Mouse (Mus musculus) frontal cortex, adult 2 months (tissue): Measurements from ENCODE around the gene Arhgef17. TPM values are rescaled to one million over a fixed set of nuclear protein-coding genes. Genes with fewer than 3 reads are reported as not detected.
"Not testable (repeated sequence)": the region's sequence is repeated elsewhere in the genome, so short reads cannot be mapped to it uniquely, and the experiment has no call there.

Experiments used
- DNase-seq, 2 experiments: peaks; one replicate each; pipeline ENCODE4 v3.0.0; 2022; ENCODE audit warnings: low spot score in 1 of 2; ENCODE audit errors: extremely low spot score in 1 of 2
- polyA plus RNA-seq: library from polyadenylated mRNA; depleted of rRNA; stranded (reverse); fragments of >200 nt; gene quantifications from 2 replicates; pipeline ENCODE4 v1.2.3, GENCODE M21; 2012

Gene Arhgef17
- polyA plus RNA-seq, 1 experiment, result 74.9 TPM

- DNase-seq, result no peak
Observed at GRCm38 (mm10) chr7:100853396-100853795, 78.5 kb downstream of the Arhgef17 start.

- DNase-seq, result no peak
Observed at GRCm38 (mm10) chr7:100851481-100852356, 80.2 kb downstream of the Arhgef17 start.

- no peak for DNase-seq
Observed at GRCm38 (mm10) chr7:100849508-100849907, 82.4 kb downstream of the Arhgef17 start.

DNA sequence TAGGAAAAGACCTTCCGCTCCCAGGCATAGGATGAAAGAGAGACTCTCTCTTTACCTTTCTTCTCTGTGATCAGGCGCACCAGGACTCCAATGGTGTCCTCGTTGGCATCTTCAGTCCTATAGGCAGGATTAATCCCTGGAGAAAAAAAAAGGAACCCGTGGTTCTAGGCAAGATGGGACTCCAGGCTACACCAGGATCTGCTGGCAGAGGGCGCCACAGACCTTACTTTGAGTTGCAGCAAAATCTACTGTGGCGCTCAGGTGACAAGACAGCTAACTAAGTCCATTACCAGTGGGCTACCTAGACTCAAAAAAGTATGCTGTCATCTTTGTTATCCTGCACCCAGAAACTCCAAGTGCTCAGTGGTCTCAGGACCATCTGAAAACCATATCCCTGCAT is 83.2 kb downstream of the Arhgef17 start:
- DNase-seq, result peak in 1 of 2 experiments; percentile 90

DNA sequence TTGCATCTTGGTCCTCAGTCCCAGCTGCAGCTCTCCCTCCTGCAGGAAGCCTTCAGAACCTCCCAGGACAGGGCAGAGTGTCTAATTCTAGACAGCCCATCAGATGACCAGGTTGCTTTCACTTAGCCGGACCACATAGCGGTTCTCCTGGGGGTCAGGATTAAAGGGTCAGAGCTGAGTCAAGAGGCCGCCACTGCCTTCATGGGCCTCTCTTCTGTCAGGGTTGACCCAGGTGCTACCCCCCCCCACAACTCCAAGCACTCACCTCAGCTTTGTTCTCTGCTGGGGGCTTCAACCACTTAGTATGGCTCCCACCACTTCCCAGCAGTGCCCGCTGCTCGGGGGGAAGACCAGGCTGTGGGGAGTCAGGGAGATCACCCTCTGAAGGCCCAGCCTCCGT is 84.8 kb downstream of the Arhgef17 start:
- no peak for DNase-seq

- DNase-seq, result not testable (repeated sequence)
Observed at GRCm38 (mm10) chr7:100846033-100846432, 85.9 kb downstream of the Arhgef17 start.

DNA sequence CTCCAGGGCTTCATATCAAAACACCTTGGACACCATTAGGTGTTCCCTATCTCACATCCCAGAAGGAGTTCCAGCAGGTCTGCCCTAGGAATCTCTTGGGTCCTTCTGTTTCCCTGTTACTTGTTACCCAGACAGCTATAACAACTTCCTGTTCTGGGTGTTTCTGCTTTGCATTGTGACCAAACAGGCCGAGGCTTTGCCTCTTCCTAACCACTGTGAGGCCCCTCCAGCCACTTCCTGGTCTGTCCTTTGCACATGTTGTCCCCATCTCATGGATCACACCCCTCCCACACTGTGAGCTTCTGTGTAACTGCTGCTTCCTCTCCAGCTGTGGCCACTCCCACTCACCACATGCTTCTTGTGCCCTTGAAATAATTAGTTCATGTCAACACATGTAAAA is 86.5 kb downstream of the Arhgef17 start:
- DNase-seq, result peak in 1 of 2 experiments; percentile 59

- no peak for DNase-seq
Observed at GRCm38 (mm10) chr7:100845026-100845400, 86.9 kb downstream of the Arhgef17 start.

DNA sequence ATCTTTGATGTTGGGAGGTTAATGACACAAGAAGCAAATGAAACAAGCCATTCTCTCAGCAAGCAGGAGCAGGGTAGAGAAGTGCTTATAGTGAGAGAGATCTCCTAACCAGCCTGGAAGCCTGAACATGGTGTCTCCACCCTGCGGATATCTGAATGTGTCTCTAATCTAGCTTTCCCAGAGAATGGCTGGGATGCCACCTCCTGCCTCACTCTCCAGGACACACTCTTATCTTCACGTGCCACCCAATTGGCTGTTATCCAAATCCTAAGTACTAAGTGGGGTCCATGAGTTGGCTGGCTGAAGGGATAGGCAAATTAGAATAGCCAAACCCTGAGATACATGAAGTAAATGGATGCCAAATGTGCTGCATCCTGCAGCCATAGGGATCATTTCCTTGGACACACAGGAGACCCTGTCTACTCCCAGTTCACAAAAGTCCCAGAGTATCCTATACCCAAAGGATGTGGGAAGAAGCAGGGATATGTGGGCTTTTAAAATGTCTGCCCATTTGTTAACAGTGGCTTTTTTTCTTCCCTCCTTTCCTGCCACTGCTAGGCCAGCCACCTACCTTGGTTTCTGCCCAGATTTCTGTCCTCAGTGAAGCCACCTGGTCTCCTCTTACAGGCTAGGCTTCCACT is 87.4 kb downstream of the Arhgef17 start:
- no peak for DNase-seq

GRCm38 (mm10) chr7:100843866-100844265 is 88.0 kb downstream of the Arhgef17 start:
- no peak for DNase-seq

DNA sequence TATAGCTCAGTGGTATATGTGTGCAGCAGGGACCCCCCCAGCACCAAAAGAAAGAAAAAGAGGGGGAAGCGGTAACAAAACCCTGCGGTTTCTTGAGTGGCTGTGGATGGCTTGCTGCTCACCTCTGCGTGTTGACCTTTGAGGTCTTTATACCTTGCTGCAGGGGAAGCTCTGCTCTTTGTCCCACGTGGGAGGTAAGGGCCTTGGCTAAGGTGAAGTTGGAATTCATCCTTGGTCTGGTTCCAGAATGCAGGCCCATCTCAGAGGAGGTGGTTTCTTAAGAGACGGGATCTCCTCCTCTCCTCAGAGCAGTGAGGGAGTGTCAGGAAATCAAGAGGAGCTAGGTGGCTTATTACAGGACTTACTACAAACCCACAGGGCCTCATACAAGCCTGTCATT is 89.7 kb downstream of the Arhgef17 start:
- no peak for DNase-seq

- no peak for DNase-seq
Observed at GRCm38 (mm10) chr7:100841608-100842007, 90.3 kb downstream of the Arhgef17 start.

- no peak for DNase-seq
Observed at GRCm38 (mm10) chr7:100840906-100841305, 91.0 kb downstream of the Arhgef17 start.

DNA sequence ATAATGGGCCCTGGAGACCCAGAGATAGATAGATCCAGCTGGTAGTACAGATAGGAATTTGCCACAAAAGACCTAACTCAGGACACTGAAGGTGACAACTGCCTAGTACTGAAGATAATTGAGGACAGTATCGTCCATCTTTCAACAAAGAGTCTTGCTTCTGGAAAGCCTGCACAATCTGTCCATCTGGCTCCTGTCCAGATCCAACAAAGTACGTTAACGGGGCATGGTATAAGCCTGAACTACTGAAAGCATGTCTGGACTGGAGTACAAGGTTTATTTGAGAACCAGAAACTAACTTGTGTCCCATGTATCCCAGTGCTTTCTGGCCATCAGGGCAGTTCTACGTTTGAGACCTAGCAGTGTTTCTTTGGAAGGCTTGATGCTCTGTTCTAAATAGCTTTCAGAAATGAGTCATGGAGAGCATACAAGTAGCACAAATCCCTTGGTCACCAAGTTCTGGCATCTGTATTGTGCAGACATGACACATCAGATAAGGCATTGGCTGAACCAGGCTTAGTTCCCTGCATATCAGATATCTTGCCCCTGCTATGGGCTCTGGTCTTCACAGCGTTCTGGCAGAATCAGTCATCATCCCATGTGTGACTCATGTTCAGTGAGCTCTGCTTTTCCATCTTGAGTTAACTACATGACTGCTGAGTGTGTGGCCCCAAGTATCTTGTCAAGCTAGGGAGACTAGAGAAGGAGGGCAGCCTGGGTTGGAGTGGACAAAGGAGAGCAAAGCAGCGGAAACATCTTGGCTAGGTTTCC is 92.1 kb downstream of the Arhgef17 start:
- no peak for DNase-seq

- DNase-seq, result no peak
Observed at GRCm38 (mm10) chr7:100837701-100838100, 94.2 kb downstream of the Arhgef17 start.

GRCm38 (mm10) chr7:100836657-100837056 is 95.2 kb downstream of the Arhgef17 start:
- no peak for DNase-seq

DNA sequence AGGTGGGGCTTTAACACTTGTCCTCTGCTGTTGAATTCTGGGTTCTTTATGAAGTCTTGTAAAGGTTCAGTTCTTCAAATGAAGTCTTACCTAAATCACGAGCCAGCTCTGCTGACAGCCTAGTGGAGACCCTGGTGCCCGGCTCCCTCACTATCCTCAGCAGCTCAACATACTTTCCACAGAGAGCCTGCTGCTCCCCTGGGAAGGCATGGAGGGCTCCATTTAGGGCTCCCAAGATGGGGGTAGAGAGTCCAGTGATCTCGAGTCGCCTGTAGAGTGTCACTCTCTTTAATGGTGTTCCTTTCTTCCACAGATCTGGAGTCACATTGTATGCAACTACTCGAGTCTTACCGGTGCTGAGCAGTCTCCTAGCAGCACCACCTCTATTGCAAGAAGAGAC is 96.2 kb downstream of the Arhgef17 start:
- DNase-seq, result no peak

DNA sequence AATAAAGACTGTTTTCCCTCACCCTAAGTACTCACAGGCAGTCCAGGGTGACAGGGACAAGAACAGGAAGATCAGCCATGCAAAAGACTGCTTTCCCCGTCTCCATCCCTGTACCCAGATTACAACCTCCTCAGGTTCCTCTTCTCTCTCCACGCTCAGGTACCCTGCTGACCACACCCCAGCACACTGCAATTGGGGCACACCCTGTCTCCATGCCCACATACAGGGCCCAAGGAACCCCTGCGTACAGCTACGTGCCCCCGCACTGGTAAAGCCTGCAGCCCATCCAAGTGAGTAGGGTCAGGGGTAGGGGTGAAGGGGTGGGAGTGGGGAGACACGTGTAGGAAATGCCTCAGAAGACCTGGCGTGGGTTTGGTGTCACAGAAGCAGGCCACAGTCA is 96.7 kb downstream of the Arhgef17 start:
- DNase-seq, result no peak

GRCm38 (mm10) chr7:100833859-100834258 is 98.0 kb downstream of the Arhgef17 start:
- no peak for DNase-seq

DNA sequence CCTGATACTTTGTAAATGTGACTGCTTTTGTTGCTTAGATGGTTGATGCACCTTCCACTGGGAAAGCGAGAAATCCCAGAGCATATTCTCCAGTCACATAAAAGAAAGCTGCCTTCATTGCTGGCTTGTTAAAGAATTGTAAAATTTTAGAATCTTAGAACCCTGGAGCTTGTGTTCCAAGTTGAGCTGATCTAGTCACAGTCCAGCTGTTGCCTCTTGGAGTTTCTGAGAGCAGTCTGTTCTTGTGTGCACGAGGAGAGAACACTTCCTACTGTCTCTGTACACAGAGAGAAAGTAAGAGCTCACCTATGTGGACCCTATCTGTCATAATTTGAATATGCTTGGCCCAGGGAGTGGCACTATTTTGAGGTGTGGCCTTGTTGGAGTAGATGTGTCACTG is 103.4 kb downstream of the Arhgef17 start:
- no peak for DNase-seq

DNA sequence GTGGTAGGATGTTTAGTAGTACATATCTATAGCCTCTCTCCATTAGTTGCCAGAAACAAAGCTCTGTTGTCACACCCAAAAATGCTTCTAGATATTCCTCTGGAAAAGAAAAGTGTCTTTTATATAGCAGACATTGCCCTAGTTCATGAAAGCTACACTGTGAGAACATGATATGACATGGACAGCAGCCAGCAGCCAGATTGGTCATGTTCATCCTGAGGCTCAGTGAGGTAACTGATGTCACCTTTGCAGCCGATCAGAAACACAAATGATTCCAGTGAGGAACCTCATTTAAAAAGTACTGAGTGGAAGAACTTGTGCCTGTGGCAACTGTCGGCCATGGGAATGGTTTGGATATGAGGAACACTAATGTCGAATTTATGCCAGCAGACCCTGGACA is 107.2 kb downstream of the Arhgef17 start:
- no peak for DNase-seq
